In genomic region chr14:120355742-120356440, GRCm38 (mm10) we compare ENCODE assay signal across 9 mouse cellular contexts.
DNase-seq lines count a peak whose midpoint lies in the region; ATAC-seq and TF ChIP-seq lines count a peak whose summit lies in the region.
"Had no signal": no experiment of that assay in that cellular context is flagged by ENCODE, and none has a peak within 500 bp of the region (broad histone marks: within the 10 kb centered on the region; RNA-seq: fewer than 3 reads in every experiment).

No protein-coding gene starts in this region.

- TF ChIP-seq CTCF in layer of hippocampus, adult 2 months (conservative IDR thresholded peaks at IDR 0.05), result no peak
- TF ChIP-seq CTCF in cerebellum, adult 2 months (IDR thresholded peaks at IDR 0.05; ENCODE audit: borderline replicate concordance, insufficient read depth, low read depth, low read length), result no peak

- no peak overlapping the region for H3K9ac ChIP-seq in forebrain, embryonic 12.5 days
- H3K9ac ChIP-seq in intestine, embryonic 16.5 days (ENCODE audit: low read depth, low read length), result no peak overlapping the region
- no peak overlapping the region for H3K9ac ChIP-seq in midbrain, embryonic 12.5 days (replicated peaks)

- no peaks in the 10 kb centered on the region for H3K36me3 ChIP-seq in forebrain, embryonic 12.5 days (replicated peaks)
- no peaks in the 10 kb centered on the region for H3K36me3 ChIP-seq in intestine, embryonic 16.5 days (ENCODE audit: control insufficient read depth, insufficient read depth, low read length)
- H3K36me3 ChIP-seq in midbrain, embryonic 12.5 days, result no peaks in the 10 kb centered on the region

- ATAC-seq in forebrain, embryonic 12.5 days (ENCODE audit: low FRiP score), result peak; percentile 21
- no peak for ATAC-seq in intestine, embryonic 16.5 days
- peak; percentile 14; the same call in 1 of the 2 replicates for ATAC-seq in midbrain, embryonic 12.5 days (ENCODE audit: low FRiP score, low read depth)

- H3K9me3 ChIP-seq in forebrain, embryonic 12.5 days, result no peaks in the 10 kb centered on the region
- H3K9me3 ChIP-seq in intestine, embryonic 16.5 days (ENCODE audit: control insufficient read depth, low read length), result no peaks in the 10 kb centered on the region
- no peaks in the 10 kb centered on the region for H3K9me3 ChIP-seq in midbrain, embryonic 12.5 days

- 70% methylated on average over 10 of the region's 10 CpGs for WGBS in forebrain, embryonic 12.5 days
- 73% methylated on average over 10 of the region's 10 CpGs for WGBS in intestine, embryonic 16.5 days
- 69% methylated on average over 10 of the region's 10 CpGs for WGBS in midbrain, embryonic 12.5 days
- WGBS in cerebellum, adult 2 months, result 55% methylated on average over 10 of the region's 10 CpGs

- H3K27ac ChIP-seq in layer of hippocampus, adult 2 months, result peak overlapping the region; percentile 81
- peak overlapping the region; percentile 85 for H3K27ac ChIP-seq in forebrain, embryonic 12.5 days
- H3K27ac ChIP-seq in intestine, embryonic 16.5 days (ENCODE audit: low read length), result peak overlapping the region; percentile 82
- peak overlapping the region; percentile 63; the same call in 1 of the 2 replicates for H3K27ac ChIP-seq in midbrain, embryonic 12.5 days (replicated peaks)
- no peak overlapping the region for H3K27ac ChIP-seq in cerebellum, adult 2 months (ENCODE audit: insufficient read depth, low read length)
- H3K27ac ChIP-seq: macrophage had no signal

- H3K4me2 ChIP-seq in forebrain, embryonic 12.5 days, result no peak overlapping the region
- H3K4me2 ChIP-seq in intestine, embryonic 16.5 days (ENCODE audit: low read depth, low read length), result no peak overlapping the region
- peak overlapping the region; percentile 34 for H3K4me2 ChIP-seq in midbrain, embryonic 12.5 days (replicated peaks)

- no peak for DNase-seq in layer of hippocampus, adult 2 months (ENCODE audit: low spot score in 2 of 2)
- DNase-seq in layer of hippocampus, adult 8-10 months (ENCODE audit: low spot score in 2 of 2), result no peak
- no peak for DNase-seq in layer of hippocampus, postnatal 25 days (ENCODE audit: extremely low spot score in 1 of 2, low spot score in 1 of 2)
- no peak for DNase-seq in cerebellum, adult 2 months
- DNase-seq in embryo, embryonic 10.5 days (ENCODE audit: low spot score), result no peak

- no peaks in the 10 kb centered on the region for H3K27me3 ChIP-seq in forebrain, embryonic 12.5 days
- H3K27me3 ChIP-seq in intestine, embryonic 16.5 days (replicated peaks; ENCODE audit: control insufficient read depth, insufficient read depth, low read length), result no peaks in the 10 kb centered on the region
- peaks cover 35% of the 10 kb centered on the region for H3K27me3 ChIP-seq in midbrain, embryonic 12.5 days
- H3K27me3 ChIP-seq in cerebellum, adult 2 months (ENCODE audit: control insufficient read depth, insufficient read depth, low read length), result no peaks in the 10 kb centered on the region

- no peak for TF ChIP-seq POLR2A in cerebellum, adult 2 months (IDR thresholded peaks at IDR 0.05; ENCODE audit: borderline replicate concordance, insufficient read depth, low read length)

- H3K4me1 ChIP-seq in forebrain, embryonic 12.5 days, result peaks cover 27% of the 10 kb centered on the region
- peaks cover 38% of the 10 kb centered on the region for H3K4me1 ChIP-seq in intestine, embryonic 16.5 days (ENCODE audit: control insufficient read depth, insufficient read depth, low read length)
- H3K4me1 ChIP-seq in midbrain, embryonic 12.5 days, result peaks cover 13% of the 10 kb centered on the region
- H3K4me1 ChIP-seq in cerebellum, adult 2 months (ENCODE audit: control insufficient read depth, insufficient read depth, low read length), result peaks cover 9% of the 10 kb centered on the region

- no peak overlapping the region for H3K4me3 ChIP-seq in layer of hippocampus, adult 2 months
- no peak overlapping the region for H3K4me3 ChIP-seq in forebrain, embryonic 12.5 days (replicated peaks)
- H3K4me3 ChIP-seq in intestine, embryonic 16.5 days (ENCODE audit: low read length), result no peak overlapping the region
- no peak overlapping the region for H3K4me3 ChIP-seq in midbrain, embryonic 12.5 days
- no peak overlapping the region for H3K4me3 ChIP-seq in cerebellum, adult 2 months (replicated peaks; ENCODE audit: insufficient read depth, low read depth, low read length)
